Mouse (Mus musculus) bone marrow, adult 2 months (tissue): ENCODE data around the gene Serinc5.

Experiments
- CTCF ChIP-seq: fragments of 200-500 bp; IDR thresholded peaks from 2 replicates; pipeline ENCODE4 v1.5.1; 2011; ENCODE audit warnings: low read length, control low read depth; ENCODE audit not compliant: control insufficient read depth, insufficient read depth
- POLR2A ChIP-seq: fragments of 200-500 bp; IDR thresholded peaks from 2 replicates; pipeline ENCODE4 v1.6.1; 2011; ENCODE audit warnings: low read depth, mild to moderate bottlenecking, control low read depth, low read length, borderline replicate concordance; ENCODE audit not compliant: control insufficient read depth

GRCm38 (mm10) chr13:92580220-92581043 lies 30.5 kb upstream of the Serinc5 start:
- TF ChIP-seq POLR2A, result no peak
- TF ChIP-seq CTCF, result peak; percentile 40
